Mouse (Mus musculus): ENCODE results near the gene Cdyl2. TPM values are rescaled to one million over a fixed set of nuclear protein-coding genes. Genes with fewer than 3 reads are reported as not detected.

Cdyl2 gene
- polyA plus RNA-seq, 1 experiment from 2014 or later, result 8.2 TPM

GRCm38 (mm10) chr8:116617891-116618290 is 114.9 kb downstream of the Cdyl2 start:
- H3K4me1 ChIP-seq, result peaks cover 14% of the 10 kb centered on the region
- 89% methylated on average over 4 of the region's 4 CpGs for WGBS
- no peaks in the 10 kb centered on the region for H3K9me3 ChIP-seq
- H3K27me3 ChIP-seq, result no peaks in the 10 kb centered on the region
- H3K9ac ChIP-seq (replicated peaks), result no peak overlapping the region
- H3K4me2 ChIP-seq (replicated peaks), result no peak overlapping the region
- no peak overlapping the region for H3K27ac ChIP-seq (replicated peaks)
- ATAC-seq (replicated peaks), result no peak
- H3K36me3 ChIP-seq, result no peaks in the 10 kb centered on the region
- no peak overlapping the region for H3K4me3 ChIP-seq

GRCm38 (mm10) chr8:116616369-116616768 is 116.4 kb downstream of the Cdyl2 start:
- no peaks in the 10 kb centered on the region for H3K27me3 ChIP-seq
- H3K4me1 ChIP-seq, result peaks cover 4% of the 10 kb centered on the region
- no peak overlapping the region for H3K27ac ChIP-seq (replicated peaks)
- H3K9me3 ChIP-seq, result no peaks in the 10 kb centered on the region
- ATAC-seq (replicated peaks), result no peak
- H3K9ac ChIP-seq (replicated peaks), result no peak overlapping the region
- no peaks in the 10 kb centered on the region for H3K36me3 ChIP-seq
- H3K4me3 ChIP-seq, result no peak overlapping the region
- no peak overlapping the region for H3K4me2 ChIP-seq (replicated peaks)

GRCm38 (mm10) chr8:116614901-116615300 is 117.9 kb downstream of the Cdyl2 start:
- H3K4me2 ChIP-seq (replicated peaks), result no peak overlapping the region
- no peak for ATAC-seq (replicated peaks)
- no peaks in the 10 kb centered on the region for H3K9me3 ChIP-seq
- H3K9ac ChIP-seq (replicated peaks), result no peak overlapping the region
- H3K27ac ChIP-seq (replicated peaks), result no peak overlapping the region
- H3K4me1 ChIP-seq, result no peaks in the 10 kb centered on the region
- WGBS, result 84% methylated on average over 7 of the region's 7 CpGs
- H3K27me3 ChIP-seq, result no peaks in the 10 kb centered on the region
- H3K4me3 ChIP-seq, result no peak overlapping the region
- H3K36me3 ChIP-seq, result no peaks in the 10 kb centered on the region

GRCm38 (mm10) chr8:116606171-116606570 is 126.6 kb downstream of the Cdyl2 start:
- WGBS, result 55% methylated on average over 13 of the region's 13 CpGs
- no peaks in the 10 kb centered on the region for H3K36me3 ChIP-seq
- H3K4me2 ChIP-seq (replicated peaks), result no peak overlapping the region
- no peak overlapping the region for H3K27ac ChIP-seq (replicated peaks)
- H3K9ac ChIP-seq (replicated peaks), result no peak overlapping the region
- no peaks in the 10 kb centered on the region for H3K27me3 ChIP-seq
- H3K4me1 ChIP-seq, result no peaks in the 10 kb centered on the region
- H3K4me3 ChIP-seq, result no peak overlapping the region
- no peaks in the 10 kb centered on the region for H3K9me3 ChIP-seq
- no peak for ATAC-seq (replicated peaks)

GRCm38 (mm10) chr8:116602806-116603205 is 130.0 kb downstream of the Cdyl2 start:
- Histone ChIP-seq H3K27me3 (no peaks in the 10 kb centered on the region), H3K4me1 (no peaks in the 10 kb centered on the region), H3K9ac (replicated peaks) (no peak overlapping the region), H3K4me3 (no peak overlapping the region), H3K36me3 (no peaks in the 10 kb centered on the region), H3K4me2 (replicated peaks) (no peak overlapping the region), H3K9me3 (no peaks in the 10 kb centered on the region), H3K27ac (replicated peaks) (no peak overlapping the region)
- no peak for ATAC-seq (replicated peaks)
- WGBS, result 92% methylated on average over 4 of the region's 4 CpGs

GRCm38 (mm10) chr8:116599728-116600127 is 133.1 kb downstream of the Cdyl2 start:
- no peak overlapping the region for H3K27ac ChIP-seq (replicated peaks)
- ATAC-seq (replicated peaks), result no peak
- no peaks in the 10 kb centered on the region for H3K4me1 ChIP-seq
- H3K27me3 ChIP-seq, result no peaks in the 10 kb centered on the region
- no peaks in the 10 kb centered on the region for H3K9me3 ChIP-seq
- H3K9ac ChIP-seq (replicated peaks), result no peak overlapping the region
- no peak overlapping the region for H3K4me3 ChIP-seq
- H3K4me2 ChIP-seq (replicated peaks), result no peak overlapping the region
- H3K36me3 ChIP-seq, result no peaks in the 10 kb centered on the region
- WGBS, result 88% methylated on average over 6 of the region's 6 CpGs

- no peak for ATAC-seq (replicated peaks)
- H3K4me2 ChIP-seq (replicated peaks), result no peak overlapping the region
- H3K4me1 ChIP-seq, result no peaks in the 10 kb centered on the region
- H3K36me3 ChIP-seq, result no peaks in the 10 kb centered on the region
- WGBS, result 86% methylated on average over 10 of the region's 10 CpGs
- H3K27me3 ChIP-seq, result no peaks in the 10 kb centered on the region
- H3K9ac ChIP-seq (replicated peaks), result no peak overlapping the region
- no peak overlapping the region for H3K27ac ChIP-seq (replicated peaks)
- H3K9me3 ChIP-seq, result no peaks in the 10 kb centered on the region
- H3K4me3 ChIP-seq, result no peak overlapping the region
These were observed 141.6 kb downstream of the Cdyl2 start for GRCm38 (mm10) chr8:116591226-116591625.

- Histone ChIP-seq H3K27me3 (no peaks in the 10 kb centered on the region), H3K27ac (replicated peaks) (no peak overlapping the region), H3K4me1 (no peaks in the 10 kb centered on the region), H3K4me3 (no peak overlapping the region), H3K4me2 (replicated peaks) (no peak overlapping the region), H3K9me3 (no peaks in the 10 kb centered on the region), H3K36me3 (no peaks in the 10 kb centered on the region), H3K9ac (replicated peaks) (no peak overlapping the region)
- no peak for ATAC-seq (replicated peaks)
- WGBS, result 89% methylated on average over 4 of the region's 4 CpGs
These were observed 142.2 kb downstream of the Cdyl2 start for GRCm38 (mm10) chr8:116590546-116590945.

GRCm38 (mm10) chr8:116590106-116590505 is 142.7 kb downstream of the Cdyl2 start:
- Histone ChIP-seq H3K4me3 (no peak overlapping the region), H3K4me2 (replicated peaks) (no peak overlapping the region), H3K9ac (replicated peaks) (no peak overlapping the region), H3K27ac (replicated peaks) (no peak overlapping the region), H3K9me3 (no peaks in the 10 kb centered on the region), H3K4me1 (no peaks in the 10 kb centered on the region), H3K36me3 (no peaks in the 10 kb centered on the region), H3K27me3 (no peaks in the 10 kb centered on the region)
- WGBS, result 85% methylated on average over 14 of the region's 14 CpGs
- no peak for ATAC-seq (replicated peaks)

- Histone ChIP-seq H3K4me2 (replicated peaks) (no peak overlapping the region), H3K27ac (replicated peaks) (no peak overlapping the region), H3K9ac (replicated peaks) (no peak overlapping the region), H3K9me3 (no peaks in the 10 kb centered on the region), H3K27me3 (no peaks in the 10 kb centered on the region), H3K4me1 (no peaks in the 10 kb centered on the region), H3K36me3 (no peaks in the 10 kb centered on the region), H3K4me3 (no peak overlapping the region)
- no peak for ATAC-seq (replicated peaks)
- WGBS, result 83% methylated on average over 19 of the region's 19 CpGs
These were observed 144.9 kb downstream of the Cdyl2 start for GRCm38 (mm10) chr8:116587616-116588468.

- Histone ChIP-seq H3K4me3 (no peak overlapping the region), H3K9ac (replicated peaks) (no peak overlapping the region), H3K27me3 (no peaks in the 10 kb centered on the region), H3K9me3 (no peaks in the 10 kb centered on the region), H3K4me2 (replicated peaks) (no peak overlapping the region), H3K36me3 (no peaks in the 10 kb centered on the region), H3K4me1 (no peaks in the 10 kb centered on the region), H3K27ac (replicated peaks) (no peak overlapping the region)
- whole genome bisulfite sequencing, result 91% methylated on average over 11 of the region's 11 CpGs
- ATAC-seq (replicated peaks), result no peak
These were observed 151.3 kb downstream of the Cdyl2 start for GRCm38 (mm10) chr8:116581318-116582019.

- Histone ChIP-seq H3K4me2 (replicated peaks) (no peak overlapping the region), H3K27me3 (no peaks in the 10 kb centered on the region), H3K9ac (replicated peaks) (no peak overlapping the region), H3K9me3 (no peaks in the 10 kb centered on the region), H3K27ac (replicated peaks) (no peak overlapping the region), H3K4me3 (no peak overlapping the region), H3K36me3 (no peaks in the 10 kb centered on the region), H3K4me1 (no peaks in the 10 kb centered on the region)
- 96% methylated on average over 2 of the region's 2 CpGs for WGBS
- ATAC-seq (replicated peaks), result no peak
These were observed 156.1 kb downstream of the Cdyl2 start for GRCm38 (mm10) chr8:116576732-116577131.
